Mouse (Mus musculus): ENCODE measurements at regions not wholly inside any gene's neighbourhood (a gene's known extent, or its start where the extent isn't known, plus 50 kb on each side); places are given as distances from the start of the nearest gene placed in this dataset.

GRCm38 (mm10) chr13:70499302-70499701 is 138.1 kb downstream of the Ice1 start:
- no peaks in the 10 kb centered on the region for H3K27me3 ChIP-seq (ENCODE audit: control insufficient read depth, insufficient read depth, low read length)
- no peak overlapping the region for H3K4me3 ChIP-seq (ENCODE audit: control insufficient read depth, insufficient read depth, low read length)
- no peak overlapping the region for H3K27ac ChIP-seq (ENCODE audit: control insufficient read depth, insufficient read depth, low read length)
- no peaks in the 10 kb centered on the region for H3K36me3 ChIP-seq (ENCODE audit: control insufficient read depth, insufficient read depth, low read length)
- 70% methylated on average over 4 of the region's 4 CpGs for WGBS
- no peak for DNase-seq
- TF ChIP-seq POLR2A (IDR thresholded peaks at IDR 0.05; ENCODE audit: control insufficient read depth, extremely low read depth, insufficient read depth, low read length, poor library complexity) (no peak), CTCF (IDR thresholded peaks at IDR 0.05; ENCODE audit: borderline replicate concordance, control insufficient read depth, extremely low read depth, insufficient read depth, low read length, poor library complexity) (no peak)
- no peaks in the 10 kb centered on the region for H3K4me1 ChIP-seq (replicated peaks; ENCODE audit: control insufficient read depth, insufficient read depth, low read length)
